Mouse (Mus musculus) myocyte (in vitro differentiated cells): ENCODE results near the gene Amh. TPM values are rescaled to one million over a fixed set of nuclear protein-coding genes. Genes with fewer than 3 reads are reported as not detected.

Experiments used
- H3K27me3 ChIP-seq: one replicate; pipeline ENCODE4 v1.6.1; 2011; ENCODE audit not compliant: control insufficient read depth, insufficient read depth, insufficient read length
- H3K36me3 ChIP-seq: one replicate; pipeline ENCODE4 v1.6.1; 2011; ENCODE audit not compliant: control insufficient read depth, insufficient read depth
- H3K4me2 ChIP-seq: one replicate; pipeline ENCODE4 v1.6.1; 2011; ENCODE audit warnings: low read depth, control low read depth
- H3K4me3 ChIP-seq: one replicate; pipeline ENCODE4 v1.5.1; 2011; ENCODE audit warnings: mild to moderate bottlenecking, control low read depth, moderate library complexity
- H3K79me2 ChIP-seq: one replicate; pipeline ENCODE4 v1.6.1; 2011; ENCODE audit not compliant: control insufficient read depth, insufficient read depth
- H3ac ChIP-seq: one replicate; pipeline ENCODE4 v1.6.1; 2011; ENCODE audit not compliant: control insufficient read depth, insufficient read length
- CEBPB ChIP-seq: IDR thresholded peaks from 2 replicates; pipeline ENCODE4 v1.6.1; 2011; ENCODE audit warnings: mild to moderate bottlenecking, moderate library complexity; ENCODE audit not compliant: poor library complexity, insufficient read depth, severe bottlenecking
- E2F4 ChIP-seq: IDR thresholded peaks from one replicate; pipeline ENCODE4 v1.6.1; 2011; ENCODE audit warnings: mild to moderate bottlenecking, control low read depth, moderate library complexity; ENCODE audit not compliant: insufficient read depth
- MAX ChIP-seq: IDR thresholded peaks from one replicate; pipeline ENCODE4 v1.6.1; 2011; ENCODE audit warnings: low read depth, mild to moderate bottlenecking, control low read depth
- MYOD1 ChIP-seq, 3 experiments: IDR thresholded peaks; one replicate each; pipeline ENCODE4 v1.6.1; 2011; ENCODE audit warnings: control low read depth in 2 of 3, low read depth in 2 of 3, mild to moderate bottlenecking in 2 of 3, moderate library complexity in 1 of 3; ENCODE audit not compliant: insufficient read length in 2 of 3, control insufficient read depth in 1 of 3
- MYOG ChIP-seq, 3 experiments: IDR thresholded peaks; one replicate each; pipeline ENCODE4 v1.6.1; 2011; ENCODE audit warnings: control low read depth in 2 of 3, low read depth in 2 of 3, mild to moderate bottlenecking in 2 of 3; ENCODE audit not compliant: insufficient read length in 2 of 3, control insufficient read depth in 1 of 3, insufficient read depth in 1 of 3
- POLR2A ChIP-seq: IDR thresholded peaks from one replicate; pipeline ENCODE4 v1.6.1; 2011; ENCODE audit warnings: low read depth, mild to moderate bottlenecking, control low read depth, moderate library complexity; ENCODE audit not compliant: insufficient read length
- POLR2AphosphoS2 ChIP-seq: IDR thresholded peaks from one replicate; pipeline ENCODE4 v1.6.1; 2011; ENCODE audit warnings: low read depth, control low read depth; ENCODE audit not compliant: insufficient read length
- REST ChIP-seq: IDR thresholded peaks from one replicate; pipeline ENCODE4 v1.6.1; 2011; ENCODE audit warnings: mild to moderate bottlenecking, control low read depth, moderate library complexity; ENCODE audit not compliant: insufficient read depth, insufficient read length
- SRF ChIP-seq: IDR thresholded peaks from one replicate; pipeline ENCODE4 v1.6.1; 2011; ENCODE audit warnings: low read depth; ENCODE audit not compliant: control insufficient read depth, insufficient read length
- TCF12 ChIP-seq: IDR thresholded peaks from one replicate; pipeline ENCODE4 v1.6.1; 2011; ENCODE audit warnings: mild to moderate bottlenecking, control low read depth; ENCODE audit not compliant: poor library complexity, insufficient read depth, severe bottlenecking
- TCF3 ChIP-seq: IDR thresholded peaks from one replicate; pipeline ENCODE4 v1.6.1; 2011; ENCODE audit warnings: low read depth, control low read depth; ENCODE audit not compliant: insufficient read length
- USF1 ChIP-seq: IDR thresholded peaks from one replicate; pipeline ENCODE4 v1.6.1; 2011; ENCODE audit warnings: low read depth, mild to moderate bottlenecking, control low read depth, moderate library complexity
- polyA plus RNA-seq: library from polyadenylated mRNA; unstranded; fragments of >200 nt; fragmentation: generic; extraction: Trizol; gene quantifications from one replicate; pipeline ENCODE4 v1.2.1, GENCODE M21; 2012; ENCODE audit warnings: missing spikeins

Amh gene
- 0.76 TPM for polyA plus RNA-seq

- no peaks in the 10 kb centered on the region for H3K27me3 ChIP-seq
Observed at GRCm38 (mm10) chr10:80804916-80805315, at the start of gene Amh. Amh (plus strand) TSS chr10:80805243.

GRCm38 (mm10) chr10:80755291-80756015 is 49.6 kb upstream of the Amh start:
- H3K4me3 ChIP-seq = peak overlapping the region; percentile 64
- H3K4me2 ChIP-seq = peak overlapping the region; percentile 82
- no peaks in the 10 kb centered on the region for H3K36me3 ChIP-seq
- H3K27me3 ChIP-seq = no peaks in the 10 kb centered on the region
- H3ac ChIP-seq = peak overlapping the region; percentile 88
- H3K79me2 ChIP-seq = peaks cover 51% of the 10 kb centered on the region
- TF ChIP-seq TCF12 (no peak), TCF3 (no peak)

More at GRCm38 (mm10) chr10:80804916-80805315, at the start of gene Amh:
- no peak within 1 kb of the TSS for H3K4me3 ChIP-seq
- TF ChIP-seq CEBPB (no peak), TCF3 (no peak), USF1 (no peak), MYOG (IDR thresholded peaks at IDR 0.05; ENCODE audit: control insufficient read depth in 1 of 3, insufficient read depth in 1 of 3, insufficient read length in 2 of 3, low read depth in 2 of 3) (no peak), MAX (no peak), REST (no peak), MYOD1 (IDR thresholded peaks at IDR 0.05; ENCODE audit: control insufficient read depth in 1 of 3, insufficient read length in 2 of 3, low read depth in 2 of 3) (no peak), POLR2A (no peak), POLR2AphosphoS2 (no peak), E2F4 (no peak), TCF12 (no peak)
- peaks cover 17% of the 10 kb centered on the region for H3K36me3 ChIP-seq
- H3ac ChIP-seq = no peak within 1 kb of the TSS
- no peak within 1 kb of the TSS for H3K4me2 ChIP-seq
- peaks cover 19% of the 10 kb centered on the region for H3K79me2 ChIP-seq

GRCm38 (mm10) chr10:80756099-80756498 is 48.9 kb upstream of the Amh start:
- Histone ChIP-seq H3K27me3 (no peaks in the 10 kb centered on the region), H3K79me2 (peaks cover 57% of the 10 kb centered on the region), H3K36me3 (no peaks in the 10 kb centered on the region), H3ac (peak overlapping the region; percentile 88), H3K4me2 (peak overlapping the region; percentile 82), H3K4me3 (peak overlapping the region; percentile 64)
- peak in 2 of 3 experiments; percentile 10 to 69 for TF ChIP-seq MYOD1 (IDR thresholded peaks at IDR 0.05; ENCODE audit: control insufficient read depth in 1 of 3, insufficient read length in 2 of 3, low read depth in 2 of 3)
- TF ChIP-seq CEBPB = no peak
- no peak for TF ChIP-seq MAX
- TF ChIP-seq TCF3 = no peak
- no peak for TF ChIP-seq SRF

GRCm38 (mm10) chr10:80756509-80756908 is 48.5 kb upstream of the Amh start:
- peak overlapping the region; percentile 64 for H3K4me3 ChIP-seq

GRCm38 (mm10) chr10:80756967-80757366 is 48.1 kb upstream of the Amh start:
- Histone ChIP-seq H3K36me3 (no peaks in the 10 kb centered on the region), H3K27me3 (no peaks in the 10 kb centered on the region), H3K4me3 (peak overlapping the region; percentile 64), H3K4me2 (peak overlapping the region; percentile 82), H3K79me2 (peaks cover 66% of the 10 kb centered on the region), H3ac (peak overlapping the region; percentile 88)
- TF ChIP-seq CEBPB = no peak
- no peak for TF ChIP-seq REST
- no peak for TF ChIP-seq USF1
- no peak for TF ChIP-seq TCF12
- no peak for TF ChIP-seq SRF
- TF ChIP-seq E2F4 = no peak
- no peak for TF ChIP-seq MAX
- TF ChIP-seq POLR2A = no peak
- TF ChIP-seq MYOD1 (IDR thresholded peaks at IDR 0.05; ENCODE audit: control insufficient read depth in 1 of 3, insufficient read length in 2 of 3, low read depth in 2 of 3) = no peak
- TF ChIP-seq POLR2AphosphoS2 = no peak
- TF ChIP-seq TCF3 = no peak
- no peak for TF ChIP-seq MYOG (IDR thresholded peaks at IDR 0.05; ENCODE audit: control insufficient read depth in 1 of 3, insufficient read depth in 1 of 3, insufficient read length in 2 of 3, low read depth in 2 of 3)

More at GRCm38 (mm10) chr10:80756509-80756908, 48.5 kb upstream of the Amh start:
- H3K27me3 ChIP-seq = no peaks in the 10 kb centered on the region
- TF ChIP-seq POLR2A (no peak), REST (no peak), MYOD1 (IDR thresholded peaks at IDR 0.05; ENCODE audit: control insufficient read depth in 1 of 3, insufficient read length in 2 of 3, low read depth in 2 of 3) (no peak), E2F4 (no peak), POLR2AphosphoS2 (no peak), TCF3 (no peak), USF1 (no peak), TCF12 (no peak), MYOG (IDR thresholded peaks at IDR 0.05; ENCODE audit: control insufficient read depth in 1 of 3, insufficient read depth in 1 of 3, insufficient read length in 2 of 3, low read depth in 2 of 3) (no peak), MAX (no peak), SRF (no peak)
- peak overlapping the region; percentile 82 for H3K4me2 ChIP-seq
- H3ac ChIP-seq = peak overlapping the region; percentile 88
- no peaks in the 10 kb centered on the region for H3K36me3 ChIP-seq
- peaks cover 61% of the 10 kb centered on the region for H3K79me2 ChIP-seq
